7 mouse cellular contexts compared by ENCODE assay signal in the genomic region with DNA sequence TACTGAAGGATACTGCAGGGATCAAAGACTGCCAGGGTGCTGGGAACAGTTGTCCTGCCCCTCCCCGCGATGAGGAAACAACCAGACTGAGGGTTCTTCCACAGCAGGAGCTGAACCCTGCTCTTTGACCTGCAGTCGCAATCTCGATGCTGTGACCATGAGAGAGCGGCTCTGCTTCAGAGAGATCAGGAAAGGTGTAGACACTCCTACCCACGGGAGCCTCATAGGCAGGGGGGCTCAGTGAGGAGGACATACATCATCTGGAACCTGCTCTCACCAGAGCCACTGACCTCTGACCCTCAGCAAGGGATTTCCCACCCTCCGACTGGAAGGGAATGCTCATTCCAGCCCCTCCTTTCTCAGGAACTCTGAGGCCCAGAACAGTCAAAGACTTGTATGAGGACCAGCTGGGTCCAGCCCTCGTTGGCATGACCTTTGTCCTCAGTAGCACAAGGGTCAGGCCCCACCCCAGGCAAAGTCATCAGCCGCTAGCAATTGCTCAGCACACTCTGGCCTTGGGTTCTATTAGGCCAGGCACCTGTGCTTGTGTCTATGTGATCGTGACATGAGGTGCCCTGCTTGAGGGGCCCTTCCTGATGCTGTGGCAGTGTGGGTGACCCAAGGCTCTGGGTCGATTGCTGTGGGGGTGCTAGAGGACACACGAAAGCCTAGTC. TPM values are rescaled to one million over a fixed set of nuclear protein-coding genes. Genes with fewer than 3 reads are reported as not detected.
DNase-seq lines count a peak whose midpoint lies in the region; ATAC-seq and TF ChIP-seq lines count a peak whose summit lies in the region.
"Not testable (repeated sequence)": the region's sequence is repeated elsewhere in the genome, so short reads cannot be mapped to it uniquely, and the experiment has no call there.

No protein-coding gene starts in this region.

- not testable (repeated sequence) for TF ChIP-seq EP300 in stomach, postnatal 0 days (optimal IDR thresholded peaks at IDR 0.05)

- H3K9ac ChIP-seq in embryonic facial prominence, embryonic 11.5 days (replicated peaks; ENCODE audit: low read length); hindbrain, embryonic 13.5 days; intestine, postnatal 0 days (ENCODE audit: low read depth, low read length); kidney, postnatal 0 days (ENCODE audit: low read depth, low read length); liver, embryonic 15.5 days; midbrain, embryonic 13.5 days (replicated peaks); stomach, postnatal 0 days (ENCODE audit: low read length): not testable (repeated sequence)

- not testable (repeated sequence) for H3K4me2 ChIP-seq in embryonic facial prominence, embryonic 11.5 days (ENCODE audit: low read depth, low read length); hindbrain, embryonic 13.5 days; intestine, postnatal 0 days (replicated peaks; ENCODE audit: low read depth); kidney, postnatal 0 days (ENCODE audit: low read length); liver, embryonic 15.5 days; midbrain, embryonic 13.5 days (replicated peaks); stomach, postnatal 0 days (replicated peaks; ENCODE audit: low read depth)

- not testable (repeated sequence) for H3K36me3 ChIP-seq in embryonic facial prominence, embryonic 11.5 days (replicated peaks; ENCODE audit: control insufficient read depth, insufficient read depth, low read depth, low read length); hindbrain, embryonic 13.5 days; intestine, postnatal 0 days (ENCODE audit: control insufficient read depth, insufficient read depth); kidney, postnatal 0 days (ENCODE audit: insufficient read depth, low read length); liver, embryonic 15.5 days (replicated peaks); midbrain, embryonic 13.5 days; stomach, postnatal 0 days (ENCODE audit: control insufficient read depth, insufficient read depth, low read length)

- DNase-seq in embryonic facial prominence, embryonic 11.5 days (ENCODE audit: low spot score); kidney, postnatal 0 days (ENCODE audit: low spot score); stomach, postnatal 0 days (ENCODE audit: low spot score): not testable (repeated sequence)

- H3K9me3 ChIP-seq in embryonic facial prominence, embryonic 11.5 days (replicated peaks; ENCODE audit: control insufficient read depth, low read length); hindbrain, embryonic 13.5 days; intestine, postnatal 0 days (ENCODE audit: control insufficient read depth); kidney, postnatal 0 days (replicated peaks; ENCODE audit: low read length); liver, embryonic 15.5 days (replicated peaks); midbrain, embryonic 13.5 days; stomach, postnatal 0 days (ENCODE audit: control insufficient read depth, low read length): not testable (repeated sequence)

- not testable (repeated sequence) for H3K4me3 ChIP-seq in embryonic facial prominence, embryonic 11.5 days (ENCODE audit: low read depth, low read length); hindbrain, embryonic 13.5 days; intestine, postnatal 0 days (ENCODE audit: low read depth, low read length); kidney, postnatal 0 days (replicated peaks; ENCODE audit: low read depth, low read length); liver, embryonic 15.5 days (replicated peaks); midbrain, embryonic 13.5 days (replicated peaks); stomach, postnatal 0 days (ENCODE audit: low read depth, low read length)

- ATAC-seq in embryonic facial prominence, embryonic 11.5 days (replicated peaks; ENCODE audit: insufficient number of reproducible peaks, low FRiP score, low TSS enrichment, low read depth) = 0 out of 2 replicates have a peak, but pooled peaks have one; percentile 25
- 0 out of 2 replicates have a peak, but pooled peaks have one; percentile 15 for ATAC-seq in hindbrain, embryonic 13.5 days (ENCODE audit: low FRiP score)
- peak; percentile 93 for ATAC-seq in intestine, postnatal 0 days
- peak; percentile 70 for ATAC-seq in kidney, postnatal 0 days (replicated peaks; ENCODE audit: low FRiP score, low read depth)
- peak; percentile 65 for ATAC-seq in liver, embryonic 15.5 days (ENCODE audit: insufficient read depth)
- ATAC-seq in midbrain, embryonic 13.5 days = 0 out of 2 replicates have a peak, but pooled peaks have one; percentile 41
- peak; percentile 50 for ATAC-seq in stomach, postnatal 0 days (ENCODE audit: low FRiP score, low TSS enrichment)

- not testable (repeated sequence) for H3K4me1 ChIP-seq in embryonic facial prominence, embryonic 11.5 days (ENCODE audit: control insufficient read depth, insufficient read depth, low read length); hindbrain, embryonic 13.5 days (replicated peaks); intestine, postnatal 0 days (replicated peaks; ENCODE audit: control insufficient read depth, insufficient read depth, low read length); kidney, postnatal 0 days (replicated peaks; ENCODE audit: insufficient read depth, low read length); liver, embryonic 15.5 days (replicated peaks); midbrain, embryonic 13.5 days (replicated peaks); stomach, postnatal 0 days (replicated peaks; ENCODE audit: control insufficient read depth, insufficient read depth)

- TF ChIP-seq CTCF in intestine, postnatal 0 days (IDR thresholded peaks at IDR 0.05; ENCODE audit: low read depth); kidney, postnatal 0 days (IDR thresholded peaks at IDR 0.05; ENCODE audit: low read depth); stomach, postnatal 0 days (IDR thresholded peaks at IDR 0.05; ENCODE audit: low read depth): not testable (repeated sequence)

- not testable (repeated sequence) for H3K27ac ChIP-seq in embryonic facial prominence, embryonic 11.5 days (replicated peaks; ENCODE audit: low read depth, low read length); hindbrain, embryonic 13.5 days; intestine, postnatal 0 days (ENCODE audit: low read depth, low read length); kidney, postnatal 0 days; liver, embryonic 15.5 days (replicated peaks); midbrain, embryonic 13.5 days; stomach, postnatal 0 days (replicated peaks)

- WGBS in embryonic facial prominence, embryonic 11.5 days = 49% methylated on average over 6 of the region's 12 CpGs
- WGBS in hindbrain, embryonic 13.5 days = 82% methylated on average over 5 of the region's 12 CpGs
- WGBS in intestine, postnatal 0 days = 21% methylated on average over 5 of the region's 12 CpGs
- 59% methylated on average over 6 of the region's 12 CpGs for WGBS in kidney, postnatal 0 days
- 58% methylated on average over 8 of the region's 12 CpGs for WGBS in liver, embryonic 15.5 days (ENCODE audit: insufficient replicate concordance)
- 81% methylated on average over 6 of the region's 12 CpGs for WGBS in midbrain, embryonic 13.5 days
- 70% methylated on average over 3 of the region's 12 CpGs for WGBS in stomach, postnatal 0 days

- not testable (repeated sequence) for H3K27me3 ChIP-seq in embryonic facial prominence, embryonic 11.5 days (ENCODE audit: control insufficient read depth, insufficient read depth, low read length); hindbrain, embryonic 13.5 days; intestine, postnatal 0 days (replicated peaks; ENCODE audit: control insufficient read depth, insufficient read depth, low read length); kidney, postnatal 0 days (ENCODE audit: insufficient read depth, low read length); liver, embryonic 15.5 days; midbrain, embryonic 13.5 days; stomach, postnatal 0 days (ENCODE audit: control insufficient read depth, insufficient read depth, low read length)

RNA-seq across cellular contexts. Expression of a gene that starts 17.0 kb away (rescaled TPM):
- 25.3 and 27.0 TPM in 2 replicates for polyA plus RNA-seq in embryonic facial prominence, embryonic 11.5 days (2014; fragmentation: Nextera tagmentation; extraction: Ambion mirVana)
- 50.5 and 53.2 TPM in 2 replicates for polyA plus RNA-seq in hindbrain, embryonic 13.5 days (2015; fragmentation: Nextera tagmentation; extraction: Ambion mirVana)
- 10.7 and 11.7 TPM in 2 replicates for polyA plus RNA-seq in intestine, postnatal 0 days (2015; fragmentation: Nextera tagmentation; extraction: Ambion mirVana)
- 9.2 and 9.6 TPM in 2 replicates for polyA plus RNA-seq in kidney, postnatal 0 days (2015; fragmentation: Nextera tagmentation; extraction: Ambion mirVana)
- polyA plus RNA-seq in liver, embryonic 15.5 days (2015; fragmentation: Nextera tagmentation; extraction: Ambion mirVana) = 5.5 and 5.6 TPM in 2 replicates
- polyA plus RNA-seq in midbrain, embryonic 13.5 days (2015; fragmentation: Nextera tagmentation; extraction: Ambion mirVana) = 48.2 and 53.2 TPM in 2 replicates
- polyA plus RNA-seq in stomach, postnatal 0 days (2015; fragmentation: Nextera tagmentation; extraction: Ambion mirVana) = 5.9 and 6.3 TPM in 2 replicates

RNA-seq across cellular contexts. Expression of a gene that starts 43.7 kb away (rescaled TPM):
- polyA plus RNA-seq in embryonic facial prominence, embryonic 11.5 days (2014; fragmentation: Nextera tagmentation; extraction: Ambion mirVana) = 21.2 and 23.4 TPM in 2 replicates
- polyA plus RNA-seq in hindbrain, embryonic 13.5 days (2015; fragmentation: Nextera tagmentation; extraction: Ambion mirVana) = 38.7 and 39.4 TPM in 2 replicates
- 26.4 and 26.8 TPM in 2 replicates for polyA plus RNA-seq in intestine, postnatal 0 days (2015; fragmentation: Nextera tagmentation; extraction: Ambion mirVana)
- 10.0 and 10.5 TPM in 2 replicates for polyA plus RNA-seq in kidney, postnatal 0 days (2015; fragmentation: Nextera tagmentation; extraction: Ambion mirVana)
- 2.5 and 2.9 TPM in 2 replicates for polyA plus RNA-seq in liver, embryonic 15.5 days (2015; fragmentation: Nextera tagmentation; extraction: Ambion mirVana)
- polyA plus RNA-seq in midbrain, embryonic 13.5 days (2015; fragmentation: Nextera tagmentation; extraction: Ambion mirVana) = 32.5 and 33.7 TPM in 2 replicates
- 18.3 and 18.5 TPM in 2 replicates for polyA plus RNA-seq in stomach, postnatal 0 days (2015; fragmentation: Nextera tagmentation; extraction: Ambion mirVana)

Comparison
In these comparisons a context has a peak if more than half of its experiments do, and no peak if none do; other contexts are left out.
1. ATAC-seq: peak in every context shown above with its lines; median percentile 93 in intestine, postnatal 0 days; 70 in kidney, postnatal 0 days; 65 in liver, embryonic 15.5 days; 50 in stomach, postnatal 0 days; 41 in midbrain, embryonic 13.5 days; 25 in embryonic facial prominence, embryonic 11.5 days; 15 in hindbrain, embryonic 13.5 days.